Mouse (Mus musculus) cerebellum, adult 8-10 months (tissue): Measurements from ENCODE around the gene Pdik1l.
"Not testable (repeated sequence)": the region's sequence is repeated elsewhere in the genome, so short reads cannot be mapped to it uniquely, and the experiment has no call there.

ENCODE experiments used
- DNase-seq: peaks from one replicate; pipeline ENCODE4 v3.0.0; 2022

Gene Pdik1l

DNA sequence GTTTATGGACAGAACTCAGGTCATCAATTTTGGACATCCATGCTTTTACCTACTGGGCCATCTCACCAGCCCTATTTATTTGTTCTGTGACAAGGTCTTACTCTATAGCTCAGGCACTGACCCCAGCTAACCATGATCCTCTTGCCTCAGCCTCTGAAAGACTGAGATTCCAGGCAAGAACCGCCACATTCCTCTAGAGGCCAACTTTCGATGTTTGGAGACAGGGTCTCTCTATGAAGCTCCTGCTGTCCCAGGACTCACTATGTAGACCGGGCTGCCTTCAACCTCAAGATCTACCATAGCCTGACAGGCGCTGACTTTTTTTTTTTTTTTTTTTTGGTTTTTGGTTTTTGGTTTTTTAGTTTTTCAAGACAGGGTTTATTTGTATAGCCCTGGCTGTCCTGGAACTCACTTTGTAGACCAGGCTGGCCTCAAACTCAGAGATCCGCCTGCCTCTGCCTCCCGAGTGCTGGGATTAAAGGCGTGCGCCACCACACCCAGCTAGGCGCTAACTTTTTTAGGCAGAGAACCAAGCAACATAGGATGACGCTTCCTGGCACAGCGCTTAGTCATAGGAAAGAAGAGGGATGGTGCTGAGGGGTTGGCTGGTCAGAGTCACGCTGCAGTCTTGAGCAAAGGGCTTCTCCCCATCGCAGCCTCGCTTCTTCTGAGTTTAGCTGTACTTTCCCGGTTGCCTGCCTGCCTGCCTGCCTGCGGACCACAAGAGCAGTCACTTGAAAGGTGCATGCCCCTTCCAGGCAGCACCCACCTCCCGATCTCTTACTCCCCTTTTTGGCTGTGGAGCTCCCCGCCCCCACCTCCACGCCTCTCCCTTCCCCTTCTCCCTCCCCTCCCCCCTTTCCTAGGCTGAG, 11.2 kb upstream of the Pdik1l start:
- DNase-seq, result no peak

DNA sequence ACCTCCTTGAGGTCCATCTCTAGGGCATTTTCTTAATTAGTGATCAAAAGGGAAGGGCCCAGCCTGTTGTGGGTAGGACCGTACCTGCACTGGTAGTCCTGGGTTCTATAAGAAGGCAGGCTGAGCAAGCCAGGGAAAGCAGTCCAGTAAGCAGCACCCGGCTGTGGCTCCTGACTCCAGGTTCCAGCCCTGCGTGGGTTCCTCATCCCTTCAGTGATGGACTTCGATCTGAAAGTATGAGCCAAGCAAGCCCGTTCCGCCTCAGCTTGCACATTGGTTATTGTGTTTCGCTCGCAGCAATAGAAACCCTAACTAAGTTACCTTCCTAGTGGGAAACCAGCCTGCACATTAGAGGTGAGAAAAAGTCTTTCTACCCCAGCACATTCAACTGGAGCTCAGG, 9.7 kb upstream of the Pdik1l start:
- no peak for DNase-seq

DNA sequence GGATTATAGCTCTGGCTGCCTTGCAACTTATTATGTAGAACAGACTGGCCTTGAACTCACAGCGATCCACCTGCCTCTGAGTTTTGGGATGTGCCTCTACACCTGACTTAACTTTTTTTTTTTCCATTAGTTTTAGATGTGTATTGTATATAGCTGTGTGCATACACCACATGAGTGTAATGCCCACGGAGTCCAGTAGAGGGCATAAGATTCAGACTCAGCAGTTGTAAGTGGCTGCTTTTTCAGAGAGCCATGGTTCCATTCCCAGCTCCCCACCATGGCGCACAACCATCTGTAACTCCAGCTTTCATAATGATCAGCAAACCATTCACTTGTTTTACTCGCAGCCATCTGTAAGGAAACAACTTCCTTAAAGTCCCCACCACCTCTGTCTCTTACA, 8.8 kb upstream of the Pdik1l start:
- no peak for DNase-seq

- not testable (repeated sequence) for DNase-seq
Observed at GRCm38 (mm10) chr4:134296096-134296495, 8.4 kb upstream of the Pdik1l start.

DNA sequence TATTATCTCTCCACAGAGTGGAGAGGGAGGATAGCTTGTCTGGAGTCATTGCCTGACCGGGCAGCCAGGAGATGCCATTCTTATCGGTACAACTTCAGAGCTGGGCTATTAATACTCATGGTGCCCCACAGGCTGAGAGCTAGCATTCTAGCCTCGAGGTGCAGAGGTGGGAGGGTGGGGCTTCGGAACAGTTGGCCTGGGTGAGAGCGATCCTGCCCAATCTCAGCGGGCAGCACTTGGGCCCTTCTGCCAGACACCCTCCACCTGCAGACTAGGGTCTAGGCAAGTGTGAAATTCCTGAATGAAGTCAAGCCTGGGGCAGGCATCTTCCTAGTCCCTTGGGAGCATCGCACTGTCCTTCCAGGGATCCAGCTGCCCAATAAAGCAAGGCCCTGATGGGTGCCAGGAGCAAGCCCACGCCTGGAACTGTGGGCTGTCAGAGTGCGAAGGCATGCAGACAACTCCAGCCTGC, 6.0 kb upstream of the Pdik1l start:
- DNase-seq, result no peak

- no peak for DNase-seq
Observed at GRCm38 (mm10) chr4:134293061-134293691, 5.5 kb upstream of the Pdik1l start.

DNA sequence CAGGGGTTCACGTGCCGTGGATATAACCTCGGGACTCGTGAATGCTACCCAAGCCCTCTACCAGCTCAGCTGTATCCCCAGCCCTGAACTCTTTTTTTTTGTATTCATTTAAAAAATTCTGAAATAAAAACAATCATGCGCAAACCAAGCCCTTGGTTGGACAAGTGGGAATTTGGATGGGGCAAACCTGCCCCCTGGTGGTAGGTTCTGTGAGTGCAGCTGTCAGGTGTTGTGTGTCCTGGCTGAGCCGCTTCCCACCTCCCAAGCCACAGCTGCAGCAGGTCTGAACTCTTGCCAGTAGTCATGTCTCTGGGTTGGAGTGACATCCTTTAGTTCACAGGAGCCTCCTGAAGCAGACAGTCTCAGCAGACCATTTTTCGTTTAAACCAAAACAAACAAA, 4.4 kb upstream of the Pdik1l start:
- peak; percentile 72 for DNase-seq

DNA sequence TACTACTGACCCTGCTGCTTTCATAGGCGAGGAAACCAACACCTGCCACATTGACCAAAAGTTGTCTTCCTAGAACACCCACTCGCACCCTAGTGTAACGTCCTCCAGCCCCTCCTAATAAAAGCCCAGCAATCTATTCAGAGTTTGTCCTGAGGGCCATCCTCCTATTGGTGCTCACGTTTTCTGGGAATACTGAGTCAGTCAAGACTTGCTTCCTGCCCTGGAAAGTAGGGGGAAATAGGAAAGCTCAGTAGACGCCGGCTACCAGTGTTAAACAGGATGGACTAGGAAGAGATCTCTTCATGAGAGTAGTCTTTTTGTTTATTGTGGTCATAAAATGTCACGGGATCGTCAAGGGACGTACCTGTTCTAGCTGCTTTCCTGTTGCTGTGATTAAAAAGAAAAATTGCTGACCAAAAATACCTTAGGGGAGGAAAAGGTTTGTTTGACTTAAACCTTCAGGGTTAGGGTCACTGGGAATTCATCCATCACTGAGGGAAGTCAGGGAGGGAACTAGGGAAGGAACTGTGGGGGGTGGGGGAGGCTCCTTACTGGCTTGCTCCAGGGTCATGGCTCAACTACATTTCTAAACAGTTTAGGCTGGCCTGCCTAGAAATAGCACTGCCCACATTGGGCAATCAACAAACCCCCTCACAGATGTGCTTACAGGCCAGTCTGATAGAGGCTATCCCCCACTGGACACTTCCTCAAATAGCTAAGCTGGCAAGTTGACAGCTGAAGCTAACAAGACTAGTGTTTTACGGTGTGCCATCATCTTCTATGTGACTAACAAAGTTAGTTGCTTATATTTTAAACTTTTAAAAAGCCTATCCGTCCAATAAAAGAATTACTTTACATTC, 932 bp upstream of the Pdik1l start:
- DNase-seq, result no peak

DNA sequence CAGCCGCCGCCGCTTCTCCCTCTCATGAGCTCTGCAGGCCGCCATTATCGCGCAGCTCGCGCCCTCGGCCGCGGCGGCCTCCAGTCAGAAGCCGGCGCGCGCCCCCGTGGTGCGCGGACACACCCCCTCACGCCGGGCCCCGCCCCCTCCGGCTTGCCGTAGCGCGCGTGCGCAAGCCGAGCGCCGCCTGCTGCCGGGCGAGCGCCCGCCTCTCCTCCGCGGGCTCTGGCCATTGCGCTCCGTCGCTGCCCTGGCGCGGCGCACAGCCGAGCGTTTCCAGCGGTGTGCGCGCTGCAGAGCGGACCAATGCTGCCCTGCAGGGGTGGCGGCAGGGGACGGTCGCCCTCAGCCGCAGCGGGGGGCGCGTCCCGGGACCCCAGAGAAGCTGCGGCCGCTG, 529 bp downstream of the Pdik1l start:
- peak; percentile 97 for DNase-seq

- DNase-seq, result no peak
Observed at GRCm38 (mm10) chr4:134286226-134287167, 1.2 kb downstream of the Pdik1l start.

- no peak for DNase-seq
Observed at GRCm38 (mm10) chr4:134284942-134285341, 2.8 kb downstream of the Pdik1l start.

DNA sequence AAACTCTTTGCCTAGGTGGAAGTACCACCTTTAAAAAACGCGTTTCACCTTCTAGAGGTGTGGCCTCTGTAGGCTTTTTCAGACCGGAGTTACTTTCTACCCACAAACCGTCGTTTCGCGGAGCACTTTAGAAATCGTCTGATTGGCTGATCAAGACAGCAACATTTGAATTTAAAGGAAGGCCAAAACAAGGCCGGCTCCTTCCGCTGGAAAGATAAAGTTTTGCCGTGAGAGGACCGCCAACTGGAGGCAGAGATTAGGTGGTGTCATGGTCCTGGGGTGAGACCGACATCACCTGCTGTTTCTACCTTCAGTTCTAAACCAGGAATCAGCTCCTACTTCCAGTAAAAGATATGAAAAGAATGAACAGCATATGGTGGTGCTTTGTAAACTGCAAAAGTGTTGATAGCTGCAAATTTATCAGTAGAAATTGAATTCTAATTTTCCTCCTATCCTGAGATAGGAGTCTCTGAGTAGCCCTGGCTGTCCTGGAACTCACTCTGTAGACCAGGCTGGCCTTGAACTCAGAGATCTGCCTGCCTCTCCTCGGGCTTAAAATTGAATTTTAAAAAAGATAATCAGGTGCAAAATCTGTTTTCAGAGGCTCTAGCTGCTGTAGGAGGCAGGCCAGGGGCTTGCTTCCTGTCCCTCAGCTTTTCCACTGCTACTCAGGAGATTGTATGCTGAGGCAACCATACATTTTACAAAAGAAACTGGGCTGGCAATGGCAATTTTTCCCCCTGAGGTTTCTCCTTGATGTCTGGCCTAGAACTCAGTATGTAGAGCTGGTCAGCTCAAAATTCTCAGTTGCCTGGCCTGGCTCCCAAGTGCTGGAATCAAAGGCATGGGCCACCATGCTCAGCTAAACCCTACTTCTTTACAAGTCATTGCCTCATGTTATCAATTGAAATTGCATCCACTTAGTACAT, 14.0 kb downstream of the Pdik1l start:
- DNase-seq, result no peak

DNA sequence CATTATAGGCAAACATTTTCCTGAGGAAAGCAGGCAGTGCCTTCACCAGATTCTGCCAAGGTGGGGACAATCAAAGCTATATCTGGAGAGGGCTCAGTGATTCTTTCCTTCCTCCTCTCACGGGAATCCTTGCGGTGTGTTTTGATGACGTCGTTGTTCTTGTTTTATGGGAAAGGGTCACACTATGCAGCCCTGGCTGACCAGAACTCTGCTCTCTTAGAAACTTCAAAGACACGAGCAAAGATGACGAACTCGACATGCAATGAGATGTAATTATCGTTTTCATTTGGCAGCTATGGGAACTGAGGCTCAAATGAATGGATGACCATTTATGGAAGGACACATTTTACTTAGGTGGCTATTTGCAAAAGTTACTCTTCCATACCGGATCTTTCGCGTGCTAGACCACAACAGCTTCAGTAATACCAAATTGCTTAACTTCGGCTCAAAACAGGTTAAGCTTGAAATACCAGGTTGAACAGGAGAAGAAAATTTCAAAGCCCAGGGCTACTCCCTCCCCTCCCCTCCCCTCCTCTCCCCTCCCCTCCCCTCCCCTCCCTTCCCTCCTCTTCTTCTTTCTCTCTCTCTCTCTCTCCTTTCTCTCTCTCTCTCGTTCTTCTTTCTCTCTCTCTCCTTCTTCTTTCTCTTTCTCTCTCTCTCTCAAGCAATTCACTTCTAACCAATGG, 14.8 kb downstream of the Pdik1l start:
- DNase-seq, result no peak

GRCm38 (mm10) chr4:134271979-134272378, 15.7 kb downstream of the Pdik1l start:
- no peak for DNase-seq

DNA sequence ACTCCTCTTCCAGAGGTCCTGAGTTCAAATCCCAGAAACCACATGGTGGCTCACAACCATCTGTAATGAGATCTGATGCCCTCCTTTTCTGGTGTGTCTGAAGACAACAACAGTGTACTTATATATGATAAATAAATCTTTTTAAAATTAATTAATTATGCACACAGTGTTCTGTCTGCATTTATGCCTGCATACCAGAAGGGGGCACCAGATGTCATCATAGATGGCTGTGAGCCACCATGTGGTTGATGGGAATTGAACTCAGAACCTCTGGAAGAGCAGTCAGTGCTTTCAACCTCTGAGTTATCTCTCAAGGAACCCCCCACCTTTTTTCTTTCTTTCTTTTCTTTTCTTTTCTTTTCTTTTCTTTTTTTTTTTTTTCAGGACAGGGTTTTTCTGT, 18.1 kb downstream of the Pdik1l start:
- not testable (repeated sequence) for DNase-seq

DNA sequence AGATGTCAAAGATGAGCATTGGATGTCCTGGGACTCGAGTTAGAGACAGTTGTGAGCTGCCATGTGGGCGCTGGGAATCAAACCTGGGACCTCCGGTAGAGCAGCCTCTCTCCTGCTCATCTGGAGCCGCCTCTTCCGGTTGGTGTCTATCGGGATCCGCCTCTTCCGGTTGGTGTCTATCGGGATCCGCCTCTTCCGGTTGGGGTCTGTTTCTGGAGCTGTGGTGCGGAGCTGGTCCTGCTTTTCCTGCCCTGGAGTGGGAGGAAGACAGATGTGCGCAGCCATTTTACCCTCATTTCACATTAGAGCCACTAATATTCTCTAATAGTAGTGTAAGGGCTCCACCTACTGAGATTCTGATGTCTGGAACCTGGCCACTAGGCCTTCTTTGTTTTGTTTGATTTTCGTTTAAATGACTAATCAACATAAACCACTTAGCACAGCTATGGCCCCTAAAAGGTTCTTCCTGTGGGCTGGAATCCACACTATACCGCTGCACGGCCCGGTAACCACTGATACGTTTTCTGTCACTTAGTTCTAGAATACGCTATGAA, 19.5 kb downstream of the Pdik1l start:
- DNase-seq, result no peak

DNA sequence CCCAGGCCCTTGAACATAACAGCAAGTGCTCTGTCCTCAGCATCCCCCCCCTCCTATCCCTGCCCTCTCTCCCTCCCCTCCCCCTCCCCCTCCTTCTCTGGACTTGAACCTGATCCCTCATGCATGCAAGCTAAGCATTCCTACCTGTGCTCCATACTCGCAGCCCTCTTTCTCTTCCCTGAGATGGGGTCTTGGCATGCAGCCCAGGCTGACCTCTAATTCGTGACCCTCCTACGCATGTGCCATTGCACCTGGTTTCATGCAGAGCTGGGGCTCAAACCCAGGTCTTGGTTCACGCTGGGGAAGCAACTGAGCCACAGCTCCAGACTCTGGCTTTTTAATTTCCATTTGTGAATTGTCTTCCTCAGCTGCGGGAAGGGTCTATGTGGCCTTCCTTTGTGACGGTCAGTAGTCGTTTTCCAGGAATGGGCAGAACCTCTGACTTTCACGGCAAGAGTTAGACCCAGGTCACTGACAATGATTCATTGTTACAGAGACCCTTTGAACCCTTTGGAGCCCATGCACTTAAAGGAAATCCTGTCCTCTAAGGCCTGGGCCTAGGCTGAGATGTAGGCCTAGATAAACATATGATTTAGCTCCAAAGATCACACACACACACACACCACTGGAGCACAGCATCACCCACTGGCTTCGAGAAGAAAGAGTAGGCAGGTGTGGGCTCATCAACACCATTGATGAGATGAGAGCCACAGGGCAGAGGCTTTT, 21.7 kb downstream of the Pdik1l start:
- no peak for DNase-seq

DNA sequence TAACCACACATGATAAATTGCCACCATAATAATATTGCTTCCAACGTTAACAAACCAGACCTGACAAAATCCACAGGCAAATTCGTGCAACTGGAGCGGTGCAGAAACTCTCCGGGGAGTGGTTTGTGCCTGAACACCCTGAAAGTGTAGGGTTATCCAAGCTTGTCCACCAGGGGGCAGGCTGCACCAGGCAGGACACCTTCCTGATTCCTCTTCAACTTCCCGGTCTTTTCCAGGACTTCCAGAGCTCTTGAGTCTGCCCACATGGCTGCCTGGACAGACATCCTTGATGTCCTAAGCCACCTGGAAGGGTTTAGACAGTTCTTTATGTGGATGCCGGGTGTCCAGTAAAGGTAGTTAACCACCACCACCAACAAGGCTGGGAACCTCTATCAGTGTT, 24.5 kb downstream of the Pdik1l start:
- no peak for DNase-seq

GRCm38 (mm10) chr4:134258354-134258753, 29.3 kb downstream of the Pdik1l start:
- no peak for DNase-seq
